Mouse (Mus musculus) kidney, postnatal 4 days (tissue): ENCODE results near the gene Rcsd1.

ENCODE experiments used
- DNase-seq, 2 experiments: peaks; one replicate each; pipeline ENCODE4 v3.0.0; 2021; ENCODE audit warnings: mixed read lengths in 2 of 2

Gene Rcsd1

DNA sequence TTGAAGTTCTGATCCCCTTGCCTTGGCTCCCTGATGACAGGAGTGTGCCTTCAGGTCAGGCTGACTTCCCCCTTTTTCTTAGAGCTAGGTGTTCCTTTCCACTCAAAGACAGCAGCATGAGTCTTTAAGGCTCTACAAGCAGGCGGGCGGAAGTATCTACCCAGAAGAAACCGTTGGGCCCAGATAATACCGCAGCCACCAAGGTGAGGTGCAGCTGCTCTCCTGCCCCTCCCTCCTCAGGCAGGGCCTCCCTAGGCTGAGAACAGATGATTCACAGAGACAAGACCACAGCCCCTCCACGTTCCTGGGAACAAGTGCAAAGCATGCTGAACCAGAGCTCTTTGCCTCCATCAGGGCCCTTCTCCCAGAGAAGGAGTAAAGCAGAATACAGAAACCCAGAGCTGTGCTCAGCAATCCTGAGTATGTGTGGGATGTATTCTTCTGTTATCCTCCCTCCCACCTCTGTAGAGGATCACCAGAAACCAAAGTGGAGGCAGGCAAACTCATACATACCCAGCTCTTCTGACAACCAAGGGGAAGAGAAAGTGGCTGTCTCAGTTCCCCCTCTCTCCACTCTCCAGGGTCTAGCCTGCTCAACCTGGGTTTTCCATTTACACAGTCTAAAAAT is at the start of gene Rcsd1:
TSS of gene Rcsd1 (minus strand) at position 129 of the 628 bp plus-strand sequence.
- no peak for DNase-seq

DNA sequence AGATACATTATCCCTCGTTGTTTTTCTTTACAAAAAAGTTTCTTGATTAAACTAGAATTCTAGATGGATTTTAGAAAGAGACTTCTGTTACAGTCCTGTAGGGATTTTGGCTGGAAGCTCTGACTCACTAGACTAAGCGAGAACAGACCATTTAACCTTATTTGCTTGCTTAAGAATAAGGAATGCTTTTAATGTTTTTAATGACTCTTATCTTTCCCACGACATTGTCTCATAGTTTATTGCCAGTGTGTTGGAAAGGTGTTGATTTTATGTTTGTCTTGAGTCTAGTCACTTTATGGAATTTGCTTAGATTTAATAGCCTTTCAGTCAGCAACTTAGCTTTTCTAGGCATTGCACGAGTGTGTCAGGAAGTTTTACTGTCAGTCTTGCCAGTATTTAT is 45.6 kb upstream of the Rcsd1 start:
- no peak for DNase-seq

DNA sequence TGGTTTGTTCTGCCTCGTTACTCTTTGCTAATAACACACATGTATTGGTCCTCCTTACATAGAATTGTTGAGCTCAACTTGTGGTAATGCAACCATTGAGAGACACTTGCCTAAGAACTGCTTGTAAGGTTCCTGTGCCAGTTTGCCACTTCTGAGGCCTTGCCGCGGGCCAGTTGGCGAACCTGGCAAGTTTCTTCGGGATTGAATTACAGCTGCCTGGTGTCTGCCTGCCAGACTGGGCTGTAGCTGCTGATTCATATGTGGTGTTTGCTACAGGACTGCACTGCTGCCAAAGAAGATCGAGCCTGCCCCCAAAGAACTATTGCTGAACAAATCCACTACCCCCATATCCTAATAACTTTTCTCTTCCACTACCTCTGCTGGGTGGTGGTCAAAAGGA is 44.6 kb upstream of the Rcsd1 start:
- DNase-seq = no peak

DNA sequence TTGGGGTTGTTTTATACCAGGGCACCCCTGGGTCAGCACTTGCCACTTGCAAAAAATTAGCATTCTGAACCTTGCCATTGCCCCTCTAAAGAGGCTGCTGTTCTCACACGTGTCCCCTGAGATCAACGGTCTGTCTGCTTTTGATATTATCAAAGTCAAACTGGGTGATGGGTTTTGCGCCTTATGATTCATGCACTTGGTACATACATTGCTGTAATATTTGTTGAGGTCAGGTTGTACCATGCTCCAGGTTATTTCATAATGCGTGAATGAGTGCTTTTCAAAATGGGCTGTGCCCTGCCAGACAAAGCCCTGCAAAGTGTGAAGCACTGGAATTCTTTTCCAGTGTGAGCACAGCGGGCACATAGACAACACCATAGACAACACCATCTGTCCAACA is 42.3 kb upstream of the Rcsd1 start:
- DNase-seq = no peak

DNA sequence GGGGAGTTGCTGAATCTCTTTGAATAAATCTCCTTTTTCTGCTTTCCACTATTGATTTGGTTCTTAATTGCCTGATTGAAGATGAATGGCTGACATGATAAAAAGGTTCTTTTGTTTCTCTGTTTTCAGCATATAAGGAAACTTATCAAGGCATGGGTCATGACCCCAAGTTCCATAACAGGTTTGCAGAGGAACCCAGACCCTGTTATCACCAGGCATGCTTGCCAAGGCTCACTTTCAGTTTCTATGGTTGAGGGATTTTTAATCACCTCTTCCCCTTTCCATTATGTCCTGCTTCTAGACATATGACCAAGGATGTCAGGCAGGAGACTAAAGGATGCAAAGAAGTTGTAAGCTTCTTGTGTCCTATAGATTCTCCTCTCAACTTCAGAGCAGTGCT is 41.6 kb upstream of the Rcsd1 start:
- DNase-seq = no peak

DNA sequence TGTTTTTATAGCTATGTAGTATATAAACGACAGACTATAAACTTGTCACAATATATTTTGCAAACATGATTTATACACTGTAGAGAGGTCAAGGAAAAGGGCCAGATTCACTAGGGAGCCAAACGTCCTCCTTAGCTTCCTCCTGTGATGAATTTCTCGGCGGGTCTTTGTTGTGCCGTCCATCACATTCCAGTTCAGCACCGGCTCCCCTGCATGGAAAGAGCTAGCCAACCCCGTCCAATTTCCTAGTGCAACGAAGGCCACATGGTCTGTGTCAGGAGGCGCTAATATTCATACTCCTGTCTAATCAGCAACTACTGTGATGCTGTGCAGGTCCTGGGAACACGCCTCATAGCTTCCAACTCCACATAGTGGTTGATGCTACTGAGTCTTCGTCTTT is 38.5 kb upstream of the Rcsd1 start:
- peak; percentile 41 to 62 for DNase-seq

DNA sequence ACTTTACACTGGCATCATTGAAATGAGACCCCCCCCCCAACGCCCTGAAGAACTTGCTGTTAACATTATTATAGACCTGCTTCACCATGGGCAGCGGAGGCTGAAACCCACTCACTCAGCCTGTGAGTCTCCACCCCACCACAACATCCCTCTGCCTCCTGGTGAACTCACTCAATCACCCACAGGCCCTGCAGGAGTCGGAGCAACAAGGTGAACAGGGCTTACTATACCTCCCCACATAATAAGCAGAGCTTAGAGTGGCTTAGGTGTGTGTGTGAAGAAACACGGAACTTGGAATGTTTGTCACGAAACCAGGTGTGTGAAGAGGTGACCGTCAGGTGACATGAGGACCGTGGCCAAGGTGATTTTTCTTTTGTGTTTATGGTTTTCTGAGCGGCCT is 32.4 kb upstream of the Rcsd1 start:
- DNase-seq = no peak

DNA sequence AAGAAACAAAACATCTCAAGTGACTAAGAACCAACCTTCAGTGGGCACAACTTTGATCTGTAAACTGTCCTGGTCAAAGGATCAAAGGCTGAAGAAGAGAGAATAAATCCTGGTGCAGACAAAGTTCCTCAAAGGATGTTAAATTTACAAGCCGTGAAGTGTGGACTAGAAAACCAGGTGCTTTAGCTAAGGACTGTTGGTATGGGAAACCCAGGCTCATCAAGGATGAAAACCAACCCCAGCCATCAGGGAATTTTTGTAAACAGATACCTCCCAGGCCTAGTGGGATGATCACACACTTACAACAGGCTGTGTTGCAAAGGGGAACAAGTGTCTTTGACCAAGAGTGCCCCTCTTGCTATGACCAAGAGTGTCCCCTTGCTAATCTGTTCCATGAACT is 29.4 kb upstream of the Rcsd1 start:
- no peak for DNase-seq

DNA sequence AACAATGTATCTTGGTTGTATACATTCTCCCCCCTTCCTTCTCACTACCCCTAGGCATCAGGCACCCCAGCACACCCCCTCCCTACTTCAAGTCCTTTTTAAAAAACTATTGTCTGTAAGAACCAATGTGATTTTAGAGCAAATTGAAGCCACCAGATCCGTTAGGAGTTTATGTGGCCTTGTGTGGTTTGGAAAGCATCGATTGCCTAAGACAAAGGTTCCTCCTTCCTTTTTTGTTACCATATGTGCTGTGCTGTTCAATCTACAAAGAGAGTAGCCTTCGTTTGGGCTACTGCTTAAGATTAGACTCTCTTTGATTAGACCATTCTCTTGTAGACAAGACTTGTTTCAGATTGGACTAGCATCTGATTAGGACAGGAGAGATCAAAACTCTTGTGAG is 28.3 kb upstream of the Rcsd1 start:
- DNase-seq = no peak

DNA sequence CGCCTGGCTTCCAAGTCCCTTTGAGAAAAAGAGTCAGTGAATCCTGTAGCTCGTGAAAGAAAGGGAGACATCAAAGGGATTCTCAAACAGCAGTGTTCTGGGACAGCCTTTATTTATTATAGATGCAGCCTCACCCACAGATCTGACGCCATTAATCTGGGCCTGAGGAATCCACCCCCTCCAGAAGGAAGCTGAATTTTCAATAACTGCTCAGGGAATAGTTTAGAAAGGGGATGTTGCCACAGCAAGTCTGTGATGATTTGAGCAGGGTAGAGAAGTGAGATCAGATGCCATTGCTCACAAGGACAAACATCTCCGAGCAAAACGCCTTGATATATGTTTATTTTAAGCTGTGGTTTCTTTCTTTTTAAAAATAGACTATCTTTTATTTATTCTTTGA is 27.9 kb upstream of the Rcsd1 start:
- DNase-seq = no peak

DNA sequence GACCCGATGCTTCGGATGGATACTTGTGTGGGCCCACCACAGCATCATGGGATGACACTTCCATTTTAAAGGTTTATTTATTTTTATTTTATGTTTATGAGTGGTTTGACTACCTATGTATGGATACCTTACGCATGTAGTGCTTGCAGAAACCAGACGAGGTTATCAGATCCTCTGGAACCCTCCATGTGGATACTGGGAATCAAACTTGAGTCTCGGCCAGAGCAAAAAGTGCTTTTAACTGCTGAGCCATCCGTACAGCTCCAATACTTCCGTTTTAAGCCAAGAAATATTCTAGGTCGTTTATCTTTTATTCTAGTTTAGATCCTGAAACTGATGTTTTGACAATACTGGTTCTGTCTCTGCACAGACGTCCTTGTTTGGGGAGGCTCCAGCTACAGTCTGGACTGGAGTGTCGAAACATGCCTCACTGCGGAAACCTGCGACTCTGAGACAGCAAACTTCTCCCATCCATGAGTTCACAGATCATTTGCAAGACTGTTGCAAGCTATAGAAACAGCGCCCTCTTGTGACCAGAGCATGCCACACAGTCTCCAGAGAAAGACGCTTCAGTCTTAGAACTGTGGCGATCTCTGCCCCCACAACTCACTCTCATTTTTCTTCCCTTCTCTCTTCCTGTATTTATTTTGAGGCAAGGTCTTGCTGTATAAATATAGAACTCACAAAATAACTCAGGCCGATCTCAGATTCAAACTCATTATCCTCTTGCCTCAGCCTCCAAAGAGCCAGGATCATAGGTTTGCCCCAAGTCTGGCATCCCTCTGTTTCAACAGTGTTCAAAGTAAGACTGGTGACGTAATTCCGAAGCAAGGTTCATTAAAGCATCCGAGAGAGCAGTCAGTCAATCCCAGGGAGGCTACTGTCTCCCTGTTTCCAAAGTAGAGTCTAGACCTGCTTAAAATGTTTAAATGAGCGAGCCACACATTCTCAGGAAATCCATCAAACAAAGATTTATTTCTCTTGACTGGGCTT is 26.6 kb upstream of the Rcsd1 start:
- DNase-seq = peak; percentile 95

DNA sequence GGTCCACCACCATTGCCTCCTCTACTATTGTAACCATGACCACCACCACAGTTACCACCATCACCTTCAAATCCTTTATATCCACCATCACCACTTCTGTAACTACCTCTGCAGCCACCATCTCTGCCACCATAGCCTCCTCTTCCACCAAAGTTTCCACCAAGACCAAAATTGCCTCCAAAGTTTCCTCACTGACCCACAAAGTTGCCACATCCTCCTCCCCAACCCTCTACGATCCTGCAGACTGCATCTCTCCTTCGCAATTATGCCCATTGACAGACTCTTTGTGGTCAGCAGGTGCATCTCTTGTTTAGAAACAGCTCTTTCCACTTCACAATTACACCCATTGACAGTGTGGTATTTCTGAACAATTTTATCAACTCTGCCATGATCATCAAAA is 25.3 kb upstream of the Rcsd1 start:
- DNase-seq = no peak

DNA sequence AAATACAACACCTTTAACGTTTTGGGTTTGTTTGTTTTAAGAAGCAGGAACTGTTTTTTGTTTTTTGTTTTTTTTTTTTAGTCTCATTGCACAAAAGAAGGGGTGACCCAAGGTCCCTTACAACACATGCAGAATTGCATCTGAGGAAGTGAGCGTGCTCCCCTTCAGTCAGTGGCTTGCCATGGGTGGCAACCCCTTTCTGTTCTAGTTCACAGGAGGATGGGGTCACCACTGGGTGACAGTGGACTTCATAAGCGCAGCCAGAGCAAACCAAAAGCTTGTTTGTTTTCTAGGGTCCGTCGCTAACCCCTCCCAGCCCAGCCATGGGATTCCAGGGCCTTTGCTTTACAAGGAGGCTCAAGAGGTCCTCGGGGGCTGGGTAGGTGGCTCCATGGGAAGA is 22.0 kb upstream of the Rcsd1 start:
- DNase-seq = no peak

DNA sequence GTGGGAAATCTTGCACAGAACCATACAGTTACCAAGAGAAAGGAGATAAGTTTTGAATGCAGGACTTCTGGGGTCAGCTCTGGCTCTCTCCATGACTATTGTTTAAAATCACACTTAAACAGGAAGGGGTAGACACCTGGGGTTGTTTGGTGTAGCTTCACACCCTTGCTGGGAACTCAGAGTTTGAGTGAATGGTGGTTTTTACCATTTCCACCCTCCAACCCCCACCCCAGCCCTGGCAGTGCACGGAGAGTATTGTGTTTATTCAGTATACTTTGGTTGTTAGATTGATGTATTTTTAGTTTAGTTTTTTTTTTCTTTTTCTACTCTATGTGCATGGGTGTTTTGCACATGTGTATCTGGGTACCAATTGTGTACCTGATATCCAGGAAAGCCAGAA is 20.6 kb upstream of the Rcsd1 start:
- no peak for DNase-seq

DNA sequence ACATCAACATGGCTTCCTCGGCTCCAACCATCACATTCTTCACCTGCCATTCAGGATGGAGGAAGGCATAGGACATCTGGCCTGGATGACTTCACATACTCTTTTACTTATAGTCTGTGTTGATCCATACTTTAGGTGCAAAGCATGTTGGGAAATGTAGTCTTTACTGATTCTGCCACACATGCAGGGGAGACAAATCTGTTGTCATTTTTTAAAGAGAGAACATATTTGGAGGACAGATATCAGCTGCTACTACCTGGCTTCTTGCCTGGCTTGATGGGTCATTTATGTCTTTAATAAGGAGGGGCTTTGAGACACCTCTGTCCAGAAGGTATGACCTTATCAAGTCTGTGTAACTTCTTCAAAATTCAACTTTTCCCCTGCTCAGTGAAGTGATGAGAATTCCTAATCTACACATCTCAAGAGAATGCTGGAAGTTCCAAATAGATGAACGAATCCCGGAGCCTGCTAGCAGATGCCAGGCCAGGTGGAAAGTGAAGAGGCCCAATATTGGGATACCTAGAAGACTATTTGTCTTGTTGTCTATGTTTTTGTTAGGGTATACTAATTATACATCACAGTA is 18.6 kb upstream of the Rcsd1 start:
- DNase-seq = no peak

DNA sequence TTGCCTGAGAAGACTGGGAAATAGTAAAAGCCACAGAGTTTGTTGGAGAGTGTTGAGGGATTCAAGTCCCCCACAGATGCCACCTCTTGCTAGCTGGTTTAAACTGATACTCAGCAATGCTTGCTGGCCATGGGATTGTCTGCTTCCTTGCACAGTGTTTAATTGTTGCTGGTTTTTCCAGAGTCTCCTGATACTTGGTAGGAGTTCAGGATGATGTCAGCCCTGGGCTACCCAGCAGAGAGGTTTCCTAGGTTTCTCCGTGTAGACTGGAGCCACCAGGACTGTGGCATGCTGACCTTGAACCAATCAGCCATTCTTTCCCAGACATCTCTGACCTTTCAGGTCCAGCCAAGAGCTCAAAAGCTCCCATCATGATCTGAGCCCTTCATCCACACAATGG is 17.4 kb upstream of the Rcsd1 start:
- DNase-seq = no peak

DNA sequence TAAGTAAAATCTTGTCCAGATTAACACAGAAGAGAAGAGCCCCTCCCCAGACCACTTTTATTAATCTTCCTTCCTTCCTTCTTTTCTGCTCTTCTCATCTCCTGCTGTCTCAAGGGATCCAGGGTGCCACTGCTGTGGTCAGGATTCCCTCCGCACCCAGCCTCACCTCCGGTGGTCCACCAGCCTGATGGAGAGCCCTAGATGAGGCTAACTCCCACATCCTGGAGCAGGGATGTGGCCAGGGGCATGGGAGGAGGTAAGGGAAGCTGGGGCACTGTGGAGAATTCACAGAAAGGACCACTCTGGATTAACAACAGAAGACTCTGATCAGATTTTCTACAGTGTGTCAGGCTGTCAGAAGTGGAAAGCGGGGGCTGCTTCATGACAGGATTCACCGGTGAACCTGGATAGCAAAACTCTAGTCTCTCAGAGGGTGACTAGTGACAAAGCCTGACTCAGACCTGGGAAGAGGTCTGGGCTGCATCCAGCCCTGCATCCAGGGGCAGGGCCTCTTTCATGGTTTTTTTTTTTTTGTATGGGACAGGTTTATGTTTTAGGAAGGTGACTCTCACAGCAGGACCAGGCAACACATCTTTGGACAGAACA is 15.6 kb upstream of the Rcsd1 start:
- DNase-seq = peak in 1 of 2 experiments; percentile 20

DNA sequence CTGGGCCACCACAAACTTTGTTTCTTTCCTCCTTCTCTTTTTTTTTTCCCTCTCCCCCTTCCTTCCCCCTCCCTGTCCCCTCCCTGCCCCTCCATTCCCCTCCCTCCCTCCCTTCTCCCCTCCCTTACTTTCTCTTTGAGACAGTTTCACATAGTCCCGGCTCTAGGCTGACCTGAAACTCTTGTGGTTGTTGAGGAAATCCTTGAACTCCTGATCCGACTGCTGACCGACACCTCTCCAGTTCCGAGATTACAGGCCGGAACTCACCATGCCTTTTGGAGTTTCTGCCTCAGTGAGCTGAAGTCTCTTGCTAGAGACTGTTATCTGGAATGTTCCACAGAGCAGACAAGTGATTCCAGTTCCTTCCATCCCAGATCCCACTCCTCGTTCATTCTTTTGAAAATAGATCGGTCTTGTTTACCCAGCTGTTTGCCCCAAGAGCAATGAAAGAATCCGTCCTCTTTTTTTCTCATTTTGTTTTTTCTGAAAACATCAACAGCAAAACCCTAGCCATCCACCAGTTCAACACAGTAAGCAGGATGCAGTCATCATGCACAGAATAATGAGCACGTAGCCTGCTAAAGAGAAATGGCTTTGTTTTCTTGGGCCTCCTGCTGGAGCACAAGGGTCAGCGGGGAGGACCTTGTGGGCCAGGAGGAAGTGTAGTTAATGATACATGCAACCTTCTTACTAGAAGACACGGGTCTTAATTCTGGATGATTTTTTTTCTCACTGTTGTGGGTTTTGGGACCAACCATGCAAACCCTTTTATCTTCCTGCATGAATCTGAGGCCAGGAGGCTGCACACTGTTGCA is 14.9 kb upstream of the Rcsd1 start:
- peak; percentile 51 to 70 for DNase-seq

DNA sequence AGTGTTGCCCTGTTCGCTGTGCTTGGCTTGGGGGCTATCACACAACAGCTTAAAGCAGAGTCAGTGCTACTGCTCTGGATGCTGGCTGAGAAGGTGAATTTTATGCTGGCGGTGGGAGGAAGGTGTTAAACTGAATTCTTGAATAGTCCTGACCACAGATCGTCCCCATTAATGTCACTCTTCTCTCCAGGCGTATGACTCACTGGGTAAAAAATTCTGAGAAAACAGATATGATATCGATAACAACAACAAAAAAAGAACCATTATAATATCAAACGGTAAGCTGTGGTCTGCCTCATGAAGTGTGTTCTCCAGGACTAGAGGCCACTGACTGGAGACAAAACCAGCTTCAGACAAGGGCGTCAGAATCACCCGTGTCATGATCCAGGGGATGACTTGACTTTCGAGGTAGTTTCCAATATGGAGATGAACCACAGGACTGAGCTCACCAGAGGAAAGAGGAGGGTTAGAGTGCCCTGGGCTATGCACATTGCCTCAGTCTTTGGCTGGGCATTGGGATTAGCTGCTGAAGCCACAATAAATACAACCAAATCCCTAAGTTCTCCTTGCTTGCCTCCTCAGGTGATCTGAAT is 13.1 kb upstream of the Rcsd1 start:
- no peak for DNase-seq

DNA sequence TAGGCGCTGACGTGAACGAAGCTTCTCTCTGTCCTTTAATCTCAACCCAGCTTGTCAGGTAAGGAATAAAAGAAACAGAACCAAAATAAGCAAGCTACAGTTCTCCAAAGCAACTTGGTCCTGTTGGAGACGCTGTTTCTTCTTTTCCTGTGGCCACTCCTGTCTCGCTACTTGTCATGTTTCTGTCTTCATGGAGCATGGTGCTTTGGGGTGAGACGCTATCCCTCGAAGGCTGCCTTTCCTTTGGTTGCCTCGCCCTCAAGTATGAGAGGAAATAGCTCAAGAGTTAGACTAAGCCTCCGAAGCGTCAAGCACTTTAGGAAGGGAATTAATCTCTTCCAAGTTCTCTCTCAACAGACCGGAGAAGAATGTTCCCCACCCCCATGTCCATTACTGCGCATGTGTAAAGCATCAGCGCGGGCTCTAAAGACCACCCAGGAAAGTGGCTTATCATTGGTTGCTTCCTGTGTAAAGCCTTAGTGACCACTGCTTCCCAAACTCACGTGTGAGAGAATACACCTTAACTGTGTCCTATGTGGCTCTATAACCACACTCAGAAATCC is 9.1 kb upstream of the Rcsd1 start:
- DNase-seq = peak; percentile 59 to 75

DNA sequence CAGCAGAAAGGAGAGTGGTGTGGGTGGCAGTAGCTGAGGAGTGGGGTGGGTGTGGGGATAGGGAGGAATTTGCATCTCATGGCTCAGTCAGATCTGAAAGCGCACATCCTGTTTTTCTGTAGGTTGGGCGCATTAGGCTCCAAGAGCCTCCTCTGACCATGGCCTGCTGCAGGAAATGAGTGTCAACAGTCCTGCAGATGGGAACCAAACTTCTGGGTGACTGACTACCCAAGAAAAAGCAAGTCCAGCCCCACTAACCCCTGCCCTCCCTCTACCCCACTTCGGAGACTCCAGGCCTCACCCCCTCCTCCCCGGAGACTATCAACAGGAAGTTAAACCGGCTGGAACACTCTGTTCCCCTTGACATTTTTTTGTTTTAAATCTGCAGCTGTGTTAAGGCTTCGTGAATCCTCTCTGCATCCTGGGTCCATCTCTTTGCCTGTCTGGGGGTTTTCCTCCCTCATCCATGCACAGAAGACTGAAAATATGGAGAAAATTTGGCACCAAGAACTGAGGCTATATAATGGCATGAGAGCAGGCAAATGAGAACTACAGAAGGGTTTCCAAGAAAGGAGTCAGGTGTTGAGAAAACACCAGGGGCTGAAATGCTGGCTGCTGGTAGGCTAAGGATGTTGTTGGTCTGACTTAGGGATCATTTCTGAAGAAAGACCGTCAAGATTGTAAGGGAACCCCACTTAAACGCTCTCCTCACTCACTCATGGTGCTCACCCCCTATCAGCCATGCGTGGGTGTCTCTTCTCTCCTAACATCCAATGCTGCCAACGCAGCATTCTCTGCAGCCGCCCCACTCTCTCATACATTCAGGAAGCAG is 8.4 kb upstream of the Rcsd1 start:
- peak; percentile 71 to 81 for DNase-seq
